Mouse (Mus musculus) adrenal gland, postnatal 10 days (tissue): ENCODE data around the gene Rgs12. TPM values are rescaled to one million over a fixed set of nuclear protein-coding genes. Genes with fewer than 3 reads are reported as not detected.

ENCODE experiments used
- DNase-seq: peaks from one replicate; pipeline ENCODE4 v3.0.0; 2021; ENCODE audit warnings: mixed read lengths
- total RNA-seq, 2 experiments: library from RNA; stranded (reverse); gene quantifications; 2 replicates each; pipeline ENCODE4 v1.2.3; 2021

Rgs12 gene
- total RNA-seq, 2 experiments from 2014 or later, result 27.9 to 42.1 TPM

- no peak for DNase-seq
Measured at GRCm38 (mm10) chr5:35029755-35030154, 80.5 kb downstream of the Rgs12 start.

DNA sequence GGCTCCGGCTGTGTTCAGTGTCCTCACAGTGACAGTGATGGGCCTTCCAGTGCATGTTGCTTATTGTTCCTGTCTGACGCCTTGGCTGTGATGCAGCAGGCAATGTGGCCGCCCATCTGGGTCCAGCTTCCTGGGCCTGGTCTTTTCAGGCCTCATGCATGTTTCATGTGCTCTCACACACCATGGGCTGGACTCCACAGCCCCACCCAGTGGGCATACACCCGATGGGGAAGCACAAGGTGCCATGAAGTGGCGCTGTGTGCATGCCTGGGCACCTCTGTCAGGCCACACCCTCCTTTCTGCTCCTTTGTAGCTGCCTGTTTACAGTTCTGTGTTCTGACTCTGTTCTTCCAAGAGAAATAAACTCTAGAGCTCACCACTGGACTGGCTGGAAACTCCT is 83.8 kb downstream of the Rgs12 start:
- no peak for DNase-seq

GRCm38 (mm10) chr5:35033619-35034018 is 84.4 kb downstream of the Rgs12 start:
- no peak for DNase-seq

DNA sequence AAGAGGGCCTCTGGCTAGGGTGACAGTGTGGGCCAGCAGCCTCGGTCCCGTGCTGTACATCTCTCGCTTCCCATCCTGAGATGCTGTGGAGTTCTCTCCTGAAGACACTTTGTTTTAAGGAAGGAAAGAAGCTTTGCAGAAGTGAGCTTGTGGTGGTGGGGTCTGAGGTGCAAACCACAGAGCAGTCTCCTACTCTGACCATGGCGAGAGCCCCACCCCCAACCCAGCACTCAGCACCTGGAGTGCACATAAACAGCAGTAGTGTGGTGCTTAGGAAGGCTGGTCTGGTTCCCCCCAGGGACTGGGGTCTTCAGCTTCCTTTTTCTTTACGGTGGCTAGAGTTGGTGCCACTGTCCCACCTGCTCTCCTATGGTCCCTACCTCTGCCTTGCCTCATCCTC is 85.9 kb downstream of the Rgs12 start:
- DNase-seq, result no peak

DNA sequence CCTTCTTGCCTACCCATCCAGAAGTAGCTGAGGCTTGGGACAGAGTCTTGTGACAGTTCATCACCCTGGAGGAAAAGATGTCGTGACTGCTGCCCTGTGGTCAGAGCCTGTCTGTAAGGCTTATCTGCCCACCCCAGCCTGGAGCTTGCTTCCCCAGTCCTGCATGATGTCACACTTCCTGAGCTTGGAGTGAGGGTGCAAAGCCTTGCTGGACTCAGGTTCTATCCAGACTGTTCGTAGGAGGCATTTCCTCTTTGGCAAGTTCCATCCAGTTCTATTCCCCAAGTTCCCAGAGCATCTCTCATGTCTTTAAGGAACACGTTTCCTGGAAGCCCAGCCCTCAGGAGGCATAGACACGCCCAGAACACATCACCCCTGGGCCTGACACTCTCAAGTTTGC is 86.5 kb downstream of the Rgs12 start:
- no peak for DNase-seq

GRCm38 (mm10) chr5:35037438-35037837 is 88.2 kb downstream of the Rgs12 start:
- no peak for DNase-seq

GRCm38 (mm10) chr5:35041268-35041829 is 92.1 kb downstream of the Rgs12 start, which contains the start of gene Hgfac:
TSS of gene Hgfac (plus strand) at chr5:35041509.
- peak; percentile 47 for DNase-seq

DNA sequence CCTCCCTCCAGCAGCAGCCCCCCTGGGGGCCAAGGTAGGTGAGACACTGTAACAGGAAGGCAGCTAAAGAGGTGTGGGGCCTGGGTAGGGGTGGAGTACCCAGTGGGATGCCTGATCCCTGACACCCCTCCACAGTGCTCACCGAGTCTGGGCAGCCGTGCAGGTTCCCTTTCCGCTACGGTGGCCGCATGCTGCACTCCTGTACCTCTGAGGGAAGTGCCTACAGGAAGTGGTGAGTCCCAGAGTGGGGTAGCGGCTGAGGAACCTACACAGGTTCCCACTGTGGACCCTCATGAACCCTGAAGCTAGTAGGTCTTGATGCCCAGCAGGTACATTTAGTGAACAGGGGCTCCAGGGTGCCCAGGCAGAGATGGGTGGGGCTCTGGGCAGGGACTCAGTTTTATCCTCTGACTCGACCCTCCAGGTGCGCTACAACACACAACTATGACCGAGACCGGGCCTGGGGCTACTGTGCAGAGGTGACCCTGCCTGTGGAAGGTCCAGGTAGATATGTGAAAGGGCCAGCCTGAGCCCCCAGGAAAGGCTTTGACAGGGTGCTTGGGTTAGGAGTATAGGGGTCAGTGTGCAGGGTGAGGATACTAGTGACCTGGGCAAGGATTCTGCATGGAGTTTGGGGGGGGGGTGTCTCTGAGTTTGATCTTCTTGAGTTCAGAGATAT is 93.3 kb downstream of the Rgs12 start:
- no peak for DNase-seq

DNA sequence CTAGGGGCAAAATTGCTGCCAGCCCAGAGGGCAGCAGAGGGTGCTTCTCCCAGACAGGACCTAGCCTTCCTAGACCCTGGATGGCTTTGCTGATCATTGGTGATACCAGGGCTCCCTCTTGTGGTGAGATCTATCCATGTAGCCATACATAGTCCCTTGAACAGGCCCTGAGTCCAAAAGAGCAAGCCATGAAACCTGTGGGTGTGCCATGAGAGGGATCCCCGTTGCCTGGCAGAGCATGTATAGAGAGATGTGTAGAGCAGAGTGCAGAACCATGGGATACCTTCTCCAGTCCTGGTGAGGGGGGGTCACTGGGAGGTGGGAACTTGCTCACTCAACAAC is 93.8 kb downstream of the Rgs12 start:
- peak; percentile 84 for DNase-seq

GRCm38 (mm10) chr5:35050541-35050940 is 101.3 kb downstream of the Rgs12 start:
- no peak for DNase-seq

- DNase-seq, result no peak
Measured at GRCm38 (mm10) chr5:35054628-35055027, 105.4 kb downstream of the Rgs12 start.

DNA sequence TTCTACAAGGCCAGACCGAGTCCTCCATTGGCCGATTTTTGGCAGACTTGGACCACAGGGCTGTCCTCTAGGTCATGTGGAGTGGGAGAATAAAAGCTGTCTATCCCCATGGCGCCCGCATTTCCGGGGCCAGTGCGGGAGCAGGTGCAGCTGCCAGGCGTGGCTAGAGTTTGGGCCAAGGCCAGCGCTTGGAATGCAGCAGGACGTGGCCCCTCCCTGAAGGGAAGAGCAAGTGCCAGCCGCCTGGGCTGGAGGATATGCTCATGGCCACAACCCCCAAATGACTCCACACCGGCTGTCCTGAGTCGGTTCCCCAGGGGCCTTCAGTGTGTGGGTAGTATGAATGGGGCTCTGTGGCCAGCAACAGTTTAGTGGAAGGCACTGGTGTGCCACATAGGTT is 105.8 kb downstream of the Rgs12 start:
- peak; percentile 84 for DNase-seq

DNA sequence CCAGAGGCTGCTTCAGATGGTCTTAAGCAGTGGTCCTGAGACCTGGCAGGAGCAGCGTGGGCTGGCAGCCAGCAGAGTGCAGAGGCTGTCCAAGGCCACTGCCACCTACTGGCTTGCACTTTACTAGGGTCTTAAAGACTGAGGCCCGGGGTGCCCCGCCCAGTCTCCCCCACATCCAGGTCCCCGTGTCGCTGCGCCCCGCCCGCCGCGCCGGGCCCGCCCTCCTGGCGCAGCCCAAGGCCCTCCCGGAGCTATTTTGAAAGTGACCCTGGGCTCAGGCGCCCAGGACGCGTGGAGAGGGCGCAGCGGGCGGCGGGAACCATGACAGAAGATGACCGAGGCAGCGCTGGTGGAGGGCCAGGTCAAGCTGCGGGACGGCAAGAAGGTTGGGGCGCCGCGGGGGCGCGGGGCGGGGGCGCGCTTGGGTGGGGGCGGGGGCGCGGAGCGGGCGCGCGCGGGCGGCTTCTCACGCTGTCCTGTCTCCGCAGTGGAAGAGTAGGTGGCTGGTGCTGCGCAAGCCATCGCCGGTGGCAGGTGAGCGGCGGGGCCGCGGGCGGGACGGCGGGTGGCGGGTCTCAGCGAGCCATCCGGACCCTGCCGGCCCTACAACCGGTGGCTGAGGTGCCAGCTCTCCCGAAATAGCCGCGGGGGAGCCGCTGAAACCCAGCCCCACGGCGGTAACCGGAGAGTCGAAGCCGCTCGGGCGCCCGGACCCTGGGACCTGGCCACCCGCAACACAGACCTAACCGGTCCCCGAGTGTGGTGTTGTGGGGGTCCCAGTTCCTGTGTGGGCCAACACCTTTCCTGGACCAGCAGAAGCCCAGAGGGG is 107.6 kb downstream of the Rgs12 start, which contains the start of gene Dok7:
Dok7 (plus strand) TSS at position 163 of the 829 bp plus-strand sequence.
- peak; percentile 79 for DNase-seq

DNA sequence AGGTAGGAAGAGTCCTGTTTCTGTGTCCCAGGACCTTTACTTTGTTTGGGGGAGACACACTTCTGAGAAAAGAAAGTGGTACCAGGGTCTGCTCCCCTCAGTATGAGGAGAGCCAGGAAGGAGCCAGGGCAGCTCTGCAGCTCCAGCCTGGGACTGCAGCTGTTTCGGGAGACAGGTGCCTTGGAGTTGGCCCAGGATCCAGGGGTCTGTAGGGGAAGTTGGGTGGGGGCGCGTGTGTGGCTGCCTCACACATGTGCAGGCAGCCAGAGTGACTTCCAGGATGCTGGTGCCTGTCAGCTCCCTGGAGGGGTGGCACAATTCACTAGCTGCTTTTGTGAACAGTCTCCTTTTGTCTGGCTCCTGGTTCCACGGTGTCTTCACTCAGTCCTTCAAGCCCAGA is 108.3 kb downstream of the Rgs12 start:
- no peak for DNase-seq

GRCm38 (mm10) chr5:35058216-35058615 is 109.0 kb downstream of the Rgs12 start:
- no peak for DNase-seq

- no peak for DNase-seq
Measured at GRCm38 (mm10) chr5:35060098-35060497, 110.9 kb downstream of the Rgs12 start.

- no peak for DNase-seq
Measured at GRCm38 (mm10) chr5:35069841-35070240, 120.6 kb downstream of the Rgs12 start.

- peak; percentile 54 for DNase-seq
Measured at GRCm38 (mm10) chr5:35070314-35070713, 121.1 kb downstream of the Rgs12 start.

DNA sequence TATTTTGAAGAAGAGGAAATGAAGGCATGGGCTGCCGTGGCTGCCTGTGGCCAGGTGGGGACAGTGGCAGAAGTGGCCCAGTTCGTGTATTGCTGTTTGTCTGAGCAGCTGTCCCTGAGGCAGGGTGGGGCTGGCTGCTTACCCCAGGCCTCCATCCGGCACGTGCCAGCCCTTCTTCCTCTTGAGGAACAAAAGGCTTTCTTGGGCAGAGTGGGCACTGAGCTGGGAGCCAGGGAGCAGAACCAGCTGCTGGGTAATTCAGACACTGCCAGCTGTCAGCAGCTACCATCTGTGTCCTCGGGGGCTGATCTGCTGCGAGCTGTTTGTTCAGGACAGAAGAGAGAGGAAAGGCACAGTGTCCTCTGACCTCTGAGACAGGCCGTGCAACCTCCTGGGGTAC is 121.7 kb downstream of the Rgs12 start:
- DNase-seq, result no peak

- no peak for DNase-seq
Measured at GRCm38 (mm10) chr5:35071855-35072254, 122.6 kb downstream of the Rgs12 start.

- DNase-seq, result no peak
Measured at GRCm38 (mm10) chr5:35073235-35073634, 124.0 kb downstream of the Rgs12 start.

DNA sequence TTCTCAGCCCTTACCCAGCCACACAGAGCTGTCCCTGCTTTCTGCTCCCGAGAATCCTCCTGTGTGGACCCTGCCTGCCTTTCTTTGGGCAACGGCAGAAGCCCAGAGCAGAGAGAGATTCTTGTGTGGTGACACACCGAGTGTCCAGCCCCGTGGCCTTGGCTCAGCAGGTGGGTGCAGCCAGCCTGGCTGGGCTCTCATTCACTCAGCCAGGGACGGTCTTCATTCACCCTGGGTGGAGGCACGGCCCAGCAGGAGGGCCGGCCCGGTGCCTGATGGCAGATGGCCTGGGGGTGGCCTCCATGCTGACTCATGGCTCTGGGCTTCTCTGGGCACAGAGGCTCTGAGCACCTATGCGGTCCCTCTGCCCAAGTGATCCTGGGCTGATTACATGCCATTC is 124.7 kb downstream of the Rgs12 start:
- peak; percentile 83 for DNase-seq

DNA sequence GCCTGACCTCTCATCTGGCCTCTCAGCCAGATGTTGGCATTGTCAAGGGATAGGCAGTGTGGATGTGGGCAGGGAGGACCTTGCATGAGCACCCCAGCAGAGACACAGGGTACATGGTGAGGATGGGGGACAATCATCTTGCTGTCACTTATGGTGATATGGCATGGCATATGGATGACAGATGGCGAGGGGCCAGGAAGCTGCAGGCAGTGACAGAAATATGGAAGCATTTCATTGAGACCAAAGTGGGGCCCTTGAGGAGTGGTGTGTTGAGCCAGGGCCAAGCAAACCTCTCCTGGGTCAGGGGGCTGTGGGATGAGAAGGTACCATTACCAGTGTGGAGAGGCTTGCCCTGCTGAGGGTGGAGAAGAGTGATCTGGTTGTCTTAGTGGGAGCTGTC is 127.1 kb downstream of the Rgs12 start:
- DNase-seq, result no peak
